Mouse (Mus musculus) liver, postnatal 0 days (tissue): ENCODE results near the gene Fam240a.

ENCODE experiments used
- CTCF ChIP-seq: sonication (generic); IDR thresholded peaks from 2 replicates; pipeline ENCODE4 v1.5.1; 2016; ENCODE audit warnings: antibody characterized with exemption, low read depth
- EP300 ChIP-seq: IDR thresholded peaks from 2 replicates; pipeline ENCODE4 v1.6.1; 2016; ENCODE audit warnings: antibody characterized with exemption, low read depth, mild to moderate bottlenecking

GRCm38 (mm10) chr9:110950109-110950508, 33.4 kb upstream of the Fam240a start:
- TF ChIP-seq EP300 (no peak), CTCF (no peak)
